Mouse (Mus musculus): ENCODE measurements around the gene Olfr1123.
"Not testable (repeated sequence)": the region's sequence is repeated elsewhere in the genome, so short reads cannot be mapped to it uniquely, and the experiment has no call there.

DNA sequence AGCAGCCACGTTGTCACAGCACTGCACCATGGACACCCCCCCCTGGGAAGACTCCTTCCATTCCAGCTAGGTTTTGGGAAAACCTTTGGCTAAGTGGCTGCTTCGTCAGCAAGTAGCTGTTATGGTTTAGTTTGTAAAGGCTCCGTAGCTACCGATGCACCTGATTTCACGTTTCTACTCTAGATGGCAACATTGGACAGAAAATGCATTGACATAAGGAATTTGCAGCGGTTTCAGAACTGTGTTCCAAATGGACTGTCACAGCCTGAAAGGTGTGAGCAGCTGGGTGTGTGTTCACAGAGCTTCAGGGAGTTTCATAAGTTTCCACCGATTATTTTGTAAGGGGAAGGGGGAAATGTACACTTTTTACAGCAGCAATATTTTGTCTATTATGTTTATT is 21.7 kb upstream of the Olfr1123 start:
- TF ChIP-seq ZNF384, CHD2 (IDR thresholded peaks at IDR 0.05; ENCODE audit: low read depth, low read length): not testable (repeated sequence)

All from ES-E14 (cell line).